Mouse (Mus musculus): Measurements from ENCODE around the gene Tbc1d15. TPM values are rescaled to one million over a fixed set of nuclear protein-coding genes. Genes with fewer than 3 reads are reported as not detected.
A peak's percentile ranks its signal among the peaks of the same experiment; 100 is the strongest.

Tbc1d15 gene
- polyA plus RNA-seq, 1 experiment from 2014 or later, result 33.5 TPM

GRCm38 (mm10) chr10:115252321-115252757, 1.1 kb upstream of the Tbc1d15 start:
- peak overlapping the region; percentile 87 for H3K27ac ChIP-seq (ENCODE audit: low read length)
- peak overlapping the region; percentile 93 for H3K4me2 ChIP-seq (ENCODE audit: low read depth, low read length)
- ATAC-seq (ENCODE audit: low read depth), result peak; percentile 8; the same call in 1 of the 2 replicates
- peak overlapping the region; percentile 94 for H3K4me3 ChIP-seq (ENCODE audit: low read depth, low read length)
- peak overlapping the region; percentile 61 for H3K9ac ChIP-seq (ENCODE audit: low read depth, low read length)
- WGBS (ENCODE audit: insufficient replicate concordance), result 2% methylated on average over 10 of the region's 10 CpGs
- no peaks in the 10 kb centered on the region for H3K9me3 ChIP-seq (replicated peaks; ENCODE audit: control insufficient read depth, low read length)
- H3K36me3 ChIP-seq (ENCODE audit: control insufficient read depth, insufficient read depth), result no peaks in the 10 kb centered on the region
- H3K27me3 ChIP-seq (ENCODE audit: control insufficient read depth, insufficient read depth, low read depth, low read length), result no peaks in the 10 kb centered on the region
- peaks cover 29% of the 10 kb centered on the region for H3K4me1 ChIP-seq (ENCODE audit: control insufficient read depth, low read depth, low read length)

DNA sequence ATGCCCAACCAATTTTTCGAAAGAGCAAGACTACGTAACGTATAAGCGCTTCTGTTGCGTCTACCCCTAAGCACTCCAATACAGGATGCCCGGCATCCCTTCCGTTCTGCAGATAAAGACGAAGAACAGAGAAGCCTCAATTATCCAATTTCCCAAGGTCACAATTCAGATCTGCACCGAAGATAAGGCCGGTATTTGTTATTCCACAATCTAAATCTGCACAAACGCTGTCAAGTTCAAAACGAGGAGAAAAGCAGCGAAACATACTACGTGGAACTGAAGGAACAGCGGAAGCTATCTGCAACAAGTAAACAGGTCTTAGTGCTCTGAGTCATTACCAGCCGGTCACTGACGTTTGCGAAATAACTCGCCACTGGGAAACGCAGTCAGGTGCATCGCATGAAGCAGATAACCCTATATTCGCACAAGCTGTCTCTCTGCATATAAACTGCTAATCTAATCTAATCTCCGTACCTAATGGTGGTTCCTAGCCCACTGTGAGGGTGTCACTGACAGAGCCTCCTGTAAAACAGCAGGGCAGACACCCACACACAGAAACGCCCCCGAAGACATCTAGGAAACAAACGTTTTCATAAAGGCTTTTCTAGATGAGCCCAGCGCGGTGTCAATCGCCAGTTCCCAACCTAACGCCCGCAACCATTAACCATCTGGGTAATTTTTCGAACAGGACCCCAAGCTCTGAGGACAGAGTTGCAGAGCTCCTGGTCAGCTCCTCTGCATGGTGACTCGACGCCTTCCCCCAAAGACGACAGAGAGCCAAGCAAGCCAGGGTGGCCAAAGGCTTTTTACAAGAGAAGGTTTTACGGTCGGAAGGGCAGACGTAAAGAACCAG, 806 bp downstream of the Tbc1d15 start:
- Histone ChIP-seq H3K4me1 (ENCODE audit: control insufficient read depth, low read depth, low read length) (peaks cover 34% of the 10 kb centered on the region), H3K4me2 (ENCODE audit: low read depth, low read length) (peak overlapping the region; percentile 70)

GRCm38 (mm10) chr10:115248041-115248440, 3.2 kb downstream of the Tbc1d15 start:
- peaks cover 37% of the 10 kb centered on the region for H3K4me1 ChIP-seq (ENCODE audit: control insufficient read depth, low read depth, low read length)
- peak overlapping the region; percentile 62 for H3K27ac ChIP-seq (ENCODE audit: low read length)
- no peaks in the 10 kb centered on the region for H3K9me3 ChIP-seq (replicated peaks; ENCODE audit: control insufficient read depth, low read length)
- no peak for ATAC-seq (ENCODE audit: low read depth)
- WGBS (ENCODE audit: insufficient replicate concordance), result 5% methylated on average over 7 of the region's 7 CpGs
- no peak overlapping the region for H3K4me3 ChIP-seq (ENCODE audit: low read depth, low read length)
- peak overlapping the region; percentile 40 for H3K4me2 ChIP-seq (ENCODE audit: low read depth, low read length)
- H3K9ac ChIP-seq (ENCODE audit: low read depth, low read length), result peak overlapping the region; percentile 26; the same call in 1 of the 2 replicates
- no peaks in the 10 kb centered on the region for H3K27me3 ChIP-seq (ENCODE audit: control insufficient read depth, insufficient read depth, low read depth, low read length)
- no peaks in the 10 kb centered on the region for H3K36me3 ChIP-seq (ENCODE audit: control insufficient read depth, insufficient read depth)

More for the DNA sequence above, 806 bp downstream of the Tbc1d15 start:
- Histone ChIP-seq H3K27me3 (ENCODE audit: control insufficient read depth, insufficient read depth, low read depth, low read length) (no peaks in the 10 kb centered on the region), H3K4me3 (ENCODE audit: low read depth, low read length) (peak overlapping the region; percentile 94), H3K36me3 (ENCODE audit: control insufficient read depth, insufficient read depth) (no peaks in the 10 kb centered on the region), H3K9me3 (replicated peaks; ENCODE audit: control insufficient read depth, low read length) (no peaks in the 10 kb centered on the region), H3K27ac (ENCODE audit: low read length) (peak overlapping the region; percentile 91), H3K9ac (ENCODE audit: low read depth, low read length) (peak overlapping the region; percentile 92)
- 12% methylated on average over 33 of the region's 38 CpGs for WGBS (ENCODE audit: insufficient replicate concordance)
- ATAC-seq (ENCODE audit: low read depth), result peak; percentile 1; the same call in 1 of the 2 replicates

- Histone ChIP-seq H3K9me3 (replicated peaks; ENCODE audit: control insufficient read depth, low read length) (no peaks in the 10 kb centered on the region), H3K4me3 (ENCODE audit: low read depth, low read length) (no peak overlapping the region), H3K36me3 (ENCODE audit: control insufficient read depth, insufficient read depth) (no peaks in the 10 kb centered on the region), H3K9ac (ENCODE audit: low read depth, low read length) (no peak overlapping the region), H3K4me1 (ENCODE audit: control insufficient read depth, low read depth, low read length) (peaks cover 38% of the 10 kb centered on the region), H3K27me3 (ENCODE audit: control insufficient read depth, insufficient read depth, low read depth, low read length) (no peaks in the 10 kb centered on the region), H3K4me2 (ENCODE audit: low read depth, low read length) (no peak overlapping the region), H3K27ac (ENCODE audit: low read length) (no peak overlapping the region)
- ATAC-seq (ENCODE audit: low read depth), result no peak
- WGBS (ENCODE audit: insufficient replicate concordance), result 71% methylated on average over 2 of the region's 2 CpGs
Observed at GRCm38 (mm10) chr10:115245488-115245887, 5.8 kb downstream of the Tbc1d15 start.

GRCm38 (mm10) chr10:115241082-115241595, 10.1 kb downstream of the Tbc1d15 start:
- no peak for ATAC-seq (ENCODE audit: low read depth)
- 67% methylated on average over 8 of the region's 8 CpGs for WGBS (ENCODE audit: insufficient replicate concordance)
- no peak overlapping the region for H3K9ac ChIP-seq (ENCODE audit: low read depth, low read length)
- no peak overlapping the region for H3K27ac ChIP-seq (ENCODE audit: low read length)
- H3K27me3 ChIP-seq (ENCODE audit: control insufficient read depth, insufficient read depth, low read depth, low read length), result no peaks in the 10 kb centered on the region
- H3K36me3 ChIP-seq (ENCODE audit: control insufficient read depth, insufficient read depth), result peaks cover 7% of the 10 kb centered on the region; the same call in 1 of the 2 replicates
- H3K4me1 ChIP-seq (ENCODE audit: control insufficient read depth, low read depth, low read length), result peaks cover 20% of the 10 kb centered on the region
- H3K4me2 ChIP-seq (ENCODE audit: low read depth, low read length), result no peak overlapping the region
- no peaks in the 10 kb centered on the region for H3K9me3 ChIP-seq (replicated peaks; ENCODE audit: control insufficient read depth, low read length)
- no peak overlapping the region for H3K4me3 ChIP-seq (ENCODE audit: low read depth, low read length)

GRCm38 (mm10) chr10:115237931-115238330, 13.3 kb downstream of the Tbc1d15 start:
- Histone ChIP-seq H3K9ac (ENCODE audit: low read depth, low read length) (no peak overlapping the region), H3K4me2 (ENCODE audit: low read depth, low read length) (no peak overlapping the region), H3K27ac (ENCODE audit: low read length) (no peak overlapping the region), H3K4me3 (ENCODE audit: low read depth, low read length) (no peak overlapping the region), H3K9me3 (replicated peaks; ENCODE audit: control insufficient read depth, low read length) (no peaks in the 10 kb centered on the region), H3K27me3 (ENCODE audit: control insufficient read depth, insufficient read depth, low read depth, low read length) (no peaks in the 10 kb centered on the region), H3K36me3 (ENCODE audit: control insufficient read depth, insufficient read depth) (peaks cover 7% of the 10 kb centered on the region; the same call in 1 of the 2 replicates), H3K4me1 (ENCODE audit: control insufficient read depth, low read depth, low read length) (peaks cover 13% of the 10 kb centered on the region)
- 64% methylated on average over 4 of the region's 4 CpGs for WGBS (ENCODE audit: insufficient replicate concordance)
- peak; percentile 70 for ATAC-seq (ENCODE audit: low read depth)

DNA sequence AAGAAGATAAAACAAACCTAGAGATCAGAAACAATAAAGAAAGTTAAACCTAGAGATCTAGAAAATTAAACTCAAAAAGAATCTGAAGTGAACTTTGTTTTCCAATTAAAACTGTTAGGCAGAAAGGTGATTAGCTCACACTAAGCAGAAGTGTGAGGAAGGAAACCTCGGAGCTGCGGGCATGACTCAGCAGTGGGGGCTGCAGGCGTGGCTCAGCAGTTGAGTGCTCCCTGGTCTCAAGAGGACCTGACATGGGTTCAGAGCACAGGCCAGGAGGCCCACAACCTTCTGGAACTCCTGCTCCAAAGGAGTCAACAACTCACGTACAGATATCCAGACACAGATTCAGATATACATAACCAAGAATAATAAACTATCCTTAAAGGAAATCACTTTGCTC, 14.5 kb downstream of the Tbc1d15 start:
- no peak overlapping the region for H3K27ac ChIP-seq (ENCODE audit: low read length)
- peak; percentile 70 for ATAC-seq (ENCODE audit: low read depth)

DNA sequence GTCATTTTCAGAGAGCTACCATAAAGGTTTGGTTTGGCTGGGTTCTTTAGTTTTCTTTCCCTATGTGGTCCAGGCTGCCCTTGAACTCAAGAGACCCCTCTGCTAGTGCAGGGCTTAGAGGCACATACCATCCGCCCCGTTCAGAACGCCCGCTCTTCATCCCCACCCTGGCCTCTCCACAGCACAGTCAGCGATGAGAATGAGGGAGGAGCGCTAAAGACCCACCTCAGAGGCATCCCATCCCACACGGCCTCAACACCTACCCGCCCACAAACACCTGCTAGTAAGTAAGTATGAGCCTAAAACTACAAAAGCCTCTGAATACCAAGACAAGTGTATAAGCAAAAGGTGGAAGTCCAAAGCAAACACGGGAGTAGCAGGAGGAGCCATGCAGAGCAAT, 15.8 kb downstream of the Tbc1d15 start:
- Histone ChIP-seq H3K4me1 (ENCODE audit: control insufficient read depth, low read depth, low read length) (peaks cover 5% of the 10 kb centered on the region), H3K4me2 (ENCODE audit: low read depth, low read length) (no peak overlapping the region), H3K9me3 (replicated peaks; ENCODE audit: control insufficient read depth, low read length) (no peaks in the 10 kb centered on the region), H3K9ac (ENCODE audit: low read depth, low read length) (no peak overlapping the region), H3K4me3 (ENCODE audit: low read depth, low read length) (no peak overlapping the region), H3K36me3 (ENCODE audit: control insufficient read depth, insufficient read depth) (peaks cover 13% of the 10 kb centered on the region; the same call in 1 of the 2 replicates), H3K27ac (ENCODE audit: low read length) (no peak overlapping the region), H3K27me3 (ENCODE audit: control insufficient read depth, insufficient read depth, low read depth, low read length) (no peaks in the 10 kb centered on the region)
- ATAC-seq (ENCODE audit: low read depth), result no peak
- WGBS (ENCODE audit: insufficient replicate concordance), result 84% methylated on average over 9 of the region's 9 CpGs

More for the DNA sequence above, 14.5 kb downstream of the Tbc1d15 start:
- Histone ChIP-seq H3K4me2 (ENCODE audit: low read depth, low read length) (no peak overlapping the region), H3K27me3 (ENCODE audit: control insufficient read depth, insufficient read depth, low read depth, low read length) (no peaks in the 10 kb centered on the region), H3K9me3 (replicated peaks; ENCODE audit: control insufficient read depth, low read length) (no peaks in the 10 kb centered on the region), H3K36me3 (ENCODE audit: control insufficient read depth, insufficient read depth) (peaks cover 13% of the 10 kb centered on the region; the same call in 1 of the 2 replicates), H3K4me3 (ENCODE audit: low read depth, low read length) (no peak overlapping the region), H3K4me1 (ENCODE audit: control insufficient read depth, low read depth, low read length) (peaks cover 5% of the 10 kb centered on the region), H3K9ac (ENCODE audit: low read depth, low read length) (no peak overlapping the region)
- WGBS (ENCODE audit: insufficient replicate concordance), result 27% methylated on average over 4 of the region's 4 CpGs

GRCm38 (mm10) chr10:115233798-115234197, 17.5 kb downstream of the Tbc1d15 start:
- ATAC-seq (ENCODE audit: low read depth), result peak; percentile 38; the same call in 1 of the 2 replicates
- 61% methylated on average over 3 of the region's 3 CpGs for WGBS (ENCODE audit: insufficient replicate concordance)
- Histone ChIP-seq H3K27me3 (ENCODE audit: control insufficient read depth, insufficient read depth, low read depth, low read length) (no peaks in the 10 kb centered on the region), H3K36me3 (ENCODE audit: control insufficient read depth, insufficient read depth) (peaks cover 9% of the 10 kb centered on the region; the same call in 1 of the 2 replicates), H3K27ac (ENCODE audit: low read length) (no peak overlapping the region), H3K9me3 (replicated peaks; ENCODE audit: control insufficient read depth, low read length) (no peaks in the 10 kb centered on the region), H3K4me2 (ENCODE audit: low read depth, low read length) (no peak overlapping the region), H3K9ac (ENCODE audit: low read depth, low read length) (no peak overlapping the region), H3K4me1 (ENCODE audit: control insufficient read depth, low read depth, low read length) (peaks cover 5% of the 10 kb centered on the region), H3K4me3 (ENCODE audit: low read depth, low read length) (no peak overlapping the region)

Data from liver, embryonic 16.5 days (tissue).